Mouse (Mus musculus): ENCODE measurements at regions not wholly inside any gene's neighbourhood (a gene's known extent, or its start where the extent isn't known, plus 50 kb on each side); places are given as distances from the start of the nearest gene placed in this dataset.

DNA sequence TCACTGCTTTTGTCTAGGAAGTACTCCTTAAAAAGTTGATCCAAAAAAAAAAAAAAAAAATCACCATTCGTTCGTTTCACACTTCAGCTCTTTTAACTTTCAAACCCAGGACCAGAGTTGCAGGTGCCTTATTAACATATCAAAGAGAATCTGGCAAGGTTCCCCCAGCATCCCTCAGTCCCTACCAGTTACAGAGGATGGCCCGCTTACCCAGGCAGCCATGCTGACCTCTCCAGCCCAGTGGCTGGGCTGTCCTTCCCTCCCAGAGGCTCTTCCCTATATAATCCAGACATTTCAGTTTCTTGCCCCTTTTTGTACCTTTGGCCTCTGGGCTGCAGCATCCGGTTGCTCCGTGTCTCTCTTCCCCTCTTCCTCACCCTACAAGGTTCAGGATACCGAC is 169.5 kb upstream of the Atp2b1 start:
- TF ChIP-seq CTCF (IDR thresholded peaks at IDR 0.05; ENCODE audit: borderline replicate concordance, insufficient read depth, low read length) (no peak), POLR2A (IDR thresholded peaks at IDR 0.05; ENCODE audit: low read depth, low read length) (no peak)

All from embryonic fibroblast, embryonic 13.5 days (primary cell).